Mouse (Mus musculus) stomach, postnatal 0 days (tissue): Measurements from ENCODE around the gene Myzap. TPM values are rescaled to one million over a fixed set of nuclear protein-coding genes. Genes with fewer than 3 reads are reported as not detected.

Source experiments
- ATAC-seq: fragments of 200-750 bp; cut with Nextera tagmentation; 2 replicates; pipeline ENCODE4 v1.8.0; 2017; ENCODE audit not compliant: low FRiP score, low TSS enrichment
- DNase-seq: peaks from one replicate; pipeline ENCODE4 v3.0.0-alpha.2; 2016; ENCODE audit warnings: low spot score
- H3K27ac ChIP-seq: fragments of 300-500 bp; sonication (generic); replicated peaks from 2 replicates; pipeline ENCODE4 v1.5.1; 2014; ENCODE audit warnings: mild to moderate bottlenecking, control low read depth
- H3K27me3 ChIP-seq: fragments of 300-500 bp; sonication (generic); 2 replicates; pipeline ENCODE4 v1.6.1; 2014; ENCODE audit warnings: low read length; ENCODE audit not compliant: control insufficient read depth, insufficient read depth
- H3K36me3 ChIP-seq: fragments of 300-500 bp; sonication (generic); 2 replicates; pipeline ENCODE4 v1.6.1; 2014; ENCODE audit warnings: low read length, mixed read lengths; ENCODE audit not compliant: control insufficient read depth, insufficient read depth
- H3K4me1 ChIP-seq: fragments of 300-500 bp; sonication (generic); replicated peaks from 2 replicates; pipeline ENCODE4 v1.6.1; 2014; ENCODE audit warnings: antibody characterized with exemption; ENCODE audit not compliant: control insufficient read depth, insufficient read depth
- H3K4me2 ChIP-seq: fragments of 300-500 bp; sonication (generic); replicated peaks from 2 replicates; pipeline ENCODE4 v1.6.1; 2014; ENCODE audit warnings: low read depth, mild to moderate bottlenecking, control low read depth, moderate library complexity
- H3K4me3 ChIP-seq: fragments of 300-500 bp; sonication (generic); 2 replicates; pipeline ENCODE4 v1.5.1; 2014; ENCODE audit warnings: low read depth, low read length, control low read depth
- H3K9ac ChIP-seq: fragments of 300-500 bp; sonication (generic); 2 replicates; pipeline ENCODE4 v1.6.1; 2014; ENCODE audit warnings: mild to moderate bottlenecking, low read length, control low read depth, mixed read lengths
- H3K9me3 ChIP-seq: fragments of 300-500 bp; sonication (generic); 2 replicates; pipeline ENCODE4 v1.6.1; 2016; ENCODE audit warnings: low read length; ENCODE audit not compliant: control insufficient read depth
- CTCF ChIP-seq: IDR thresholded peaks from 2 replicates; pipeline ENCODE4 v1.5.1; 2016; ENCODE audit warnings: antibody characterized with exemption, low read depth, mild to moderate bottlenecking, moderate library complexity
- EP300 ChIP-seq: optimal IDR thresholded peaks from 2 replicates; pipeline ENCODE3; 2016; ENCODE audit warnings: antibody characterized with exemption
- WGBS: fragments of 180-500 bp; shearing (Covaris S2); extraction: QIAGEN DNeasy Blood & Tissue Kit; methylation state at CpG from one replicate; pipeline ENCODE4 v1.1.7; 2014; 5-methylcytosine and 5-hydroxymethylcytosine counted together
- polyA plus RNA-seq: library from polyadenylated mRNA; unstranded; fragments of >200 nt; fragmentation: Nextera tagmentation; extraction: Ambion mirVana; gene quantifications from 2 replicates; pipeline ENCODE4 v1.2.1, GENCODE M21; 2015

Gene Myzap
- polyA plus RNA-seq, 1 experiment from 2014 or later, result 25.7 TPM

GRCm38 (mm10) chr9:71535036-71535435, 57.1 kb downstream of the Myzap start:
- 82% methylated on average over 2 of the region's 2 CpGs for WGBS
- ATAC-seq, result no peak

GRCm38 (mm10) chr9:71529960-71530359, 62.2 kb downstream of the Myzap start:
- whole genome bisulfite sequencing, result 67% methylated on average over 2 of the region's 2 CpGs
- Histone ChIP-seq H3K4me3 (no peak overlapping the region), H3K36me3 (no peaks in the 10 kb centered on the region), H3K9ac (no peak overlapping the region), H3K4me2 (no peak overlapping the region), H3K27ac (no peak overlapping the region), H3K9me3 (no peaks in the 10 kb centered on the region), H3K27me3 (no peaks in the 10 kb centered on the region), H3K4me1 (no peaks in the 10 kb centered on the region)
- TF ChIP-seq CTCF (peak; percentile 48), EP300 (no peak)
- no peak for ATAC-seq
- no peak for DNase-seq

More at GRCm38 (mm10) chr9:71535036-71535435, 57.1 kb downstream of the Myzap start:
- DNase-seq, result no peak
- no peaks in the 10 kb centered on the region for H3K9me3 ChIP-seq
- TF ChIP-seq EP300 (no peak), CTCF (no peak)
- H3K4me1 ChIP-seq, result no peaks in the 10 kb centered on the region
- H3K9ac ChIP-seq, result no peak overlapping the region
- no peak overlapping the region for H3K27ac ChIP-seq
- H3K36me3 ChIP-seq, result no peaks in the 10 kb centered on the region
- no peak overlapping the region for H3K4me2 ChIP-seq
- no peak overlapping the region for H3K4me3 ChIP-seq
- H3K27me3 ChIP-seq, result no peaks in the 10 kb centered on the region

- no peak for ATAC-seq
- H3K27ac ChIP-seq, result no peak overlapping the region
- 40% methylated on average over 9 of the region's 9 CpGs for WGBS
Observed at GRCm38 (mm10) chr9:71527438-71527837, 64.7 kb downstream of the Myzap start.

GRCm38 (mm10) chr9:71523901-71524300, 68.3 kb downstream of the Myzap start:
- 74% methylated on average over 4 of the region's 4 CpGs for WGBS
- Histone ChIP-seq H3K9me3 (no peaks in the 10 kb centered on the region), H3K4me1 (no peaks in the 10 kb centered on the region), H3K9ac (no peak overlapping the region), H3K27me3 (no peaks in the 10 kb centered on the region), H3K27ac (no peak overlapping the region), H3K36me3 (no peaks in the 10 kb centered on the region), H3K4me3 (no peak overlapping the region), H3K4me2 (no peak overlapping the region)
- TF ChIP-seq EP300 (no peak), CTCF (no peak)
- DNase-seq (no peak), ATAC-seq (no peak)

More at GRCm38 (mm10) chr9:71527438-71527837, 64.7 kb downstream of the Myzap start:
- no peak for DNase-seq
- H3K36me3 ChIP-seq, result no peaks in the 10 kb centered on the region
- H3K27me3 ChIP-seq, result no peaks in the 10 kb centered on the region
- TF ChIP-seq CTCF (no peak), EP300 (no peak)
- H3K4me2 ChIP-seq, result no peak overlapping the region
- H3K4me3 ChIP-seq, result no peak overlapping the region
- no peaks in the 10 kb centered on the region for H3K4me1 ChIP-seq
- no peak overlapping the region for H3K9ac ChIP-seq
- no peaks in the 10 kb centered on the region for H3K9me3 ChIP-seq

GRCm38 (mm10) chr9:71519836-71520235, 72.3 kb downstream of the Myzap start:
- no peak for ATAC-seq
- 61% methylated on average over 3 of the region's 3 CpGs for WGBS
- DNase-seq, result no peak

GRCm38 (mm10) chr9:71517487-71517886, 74.7 kb downstream of the Myzap start:
- Histone ChIP-seq H3K4me2 (no peak overlapping the region), H3K9ac (no peak overlapping the region), H3K27me3 (no peaks in the 10 kb centered on the region), H3K4me1 (no peaks in the 10 kb centered on the region), H3K27ac (no peak overlapping the region), H3K36me3 (no peaks in the 10 kb centered on the region), H3K9me3 (no peaks in the 10 kb centered on the region), H3K4me3 (no peak overlapping the region)
- 83% methylated on average over 4 of the region's 4 CpGs for WGBS
- TF ChIP-seq EP300, result no peak
- no peak for TF ChIP-seq CTCF
- ATAC-seq (no peak), DNase-seq (no peak)

More at GRCm38 (mm10) chr9:71519836-71520235, 72.3 kb downstream of the Myzap start:
- no peaks in the 10 kb centered on the region for H3K9me3 ChIP-seq
- H3K27me3 ChIP-seq, result no peaks in the 10 kb centered on the region
- no peak overlapping the region for H3K4me2 ChIP-seq
- H3K27ac ChIP-seq, result no peak overlapping the region
- no peak overlapping the region for H3K4me3 ChIP-seq
- TF ChIP-seq CTCF, result peak; percentile 37
- no peak for TF ChIP-seq EP300
- H3K36me3 ChIP-seq, result no peaks in the 10 kb centered on the region
- H3K9ac ChIP-seq, result no peak overlapping the region
- H3K4me1 ChIP-seq, result no peaks in the 10 kb centered on the region
